Comparison of ENCODE assay signal across 11 mouse cellular contexts in the genomic region with DNA sequence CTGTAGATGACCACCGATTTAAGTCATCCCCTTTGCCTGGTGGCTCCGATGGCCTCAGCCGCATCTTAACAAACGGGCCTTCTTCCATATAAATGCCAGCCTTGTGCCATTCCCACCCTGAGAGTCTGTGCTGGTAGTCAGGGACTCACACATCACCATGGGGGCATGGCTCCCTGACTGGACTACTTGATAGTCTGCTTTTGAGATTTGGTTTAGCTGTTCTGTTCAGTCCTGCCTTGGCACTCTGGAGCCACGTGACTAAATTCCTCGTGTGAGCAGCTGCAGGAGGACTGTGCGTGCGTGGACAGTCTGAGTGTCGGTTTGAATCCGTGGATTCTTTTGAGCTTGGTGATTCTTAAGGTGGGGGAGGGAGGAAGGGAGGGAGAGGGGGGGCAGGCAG. TPM values are rescaled to one million over a fixed set of nuclear protein-coding genes. Genes with fewer than 3 reads are reported as not detected.
DNase-seq lines count a peak whose midpoint lies in the region; ATAC-seq and TF ChIP-seq lines count a peak whose summit lies in the region.
"Had no signal": no experiment of that assay in that cellular context is flagged by ENCODE, and none has a peak within 500 bp of the region (broad histone marks: within the 10 kb centered on the region; RNA-seq: fewer than 3 reads in every experiment).

No protein-coding gene starts in this region.

- H3K27ac ChIP-seq in heart, embryonic 13.5 days (replicated peaks), result peak overlapping the region; percentile 20; the same call in 1 of the 2 replicates
- no peak overlapping the region for H3K27ac ChIP-seq in lung, postnatal 0 days (ENCODE audit: low read length)
- H3K27ac ChIP-seq in forebrain, postnatal 0 days (ENCODE audit: low read depth, low read length), result no peak overlapping the region
- H3K27ac ChIP-seq in midbrain, postnatal 0 days (ENCODE audit: low read depth, low read length), result 0 out of 2 replicates have a peak overlapping the region, but pooled peaks have one; percentile 4
- H3K27ac ChIP-seq: stomach, embryonic 15.5 days had no signal

- H3K9me3 ChIP-seq in heart, embryonic 13.5 days, result no peaks in the 10 kb centered on the region
- H3K9me3 ChIP-seq in lung, postnatal 0 days (ENCODE audit: low read length), result no peaks in the 10 kb centered on the region
- H3K9me3 ChIP-seq in forebrain, postnatal 0 days (ENCODE audit: low read length), result no peaks in the 10 kb centered on the region
- H3K9me3 ChIP-seq in midbrain, postnatal 0 days (ENCODE audit: low read length), result no peaks in the 10 kb centered on the region
- H3K9me3 ChIP-seq: stomach, embryonic 15.5 days had no signal

- no peak for TF ChIP-seq EP300 in lung, postnatal 0 days (IDR thresholded peaks at IDR 0.05)

- TF ChIP-seq CTCF in lung, postnatal 0 days (IDR thresholded peaks at IDR 0.05), result no peak
- TF ChIP-seq CTCF in forebrain, postnatal 0 days (IDR thresholded peaks at IDR 0.05; ENCODE audit: low read depth), result no peak
- no peak for TF ChIP-seq CTCF in midbrain, postnatal 0 days (IDR thresholded peaks at IDR 0.05)

- H3K36me3 ChIP-seq in heart, embryonic 13.5 days, result peaks cover 48% of the 10 kb centered on the region
- no peaks in the 10 kb centered on the region for H3K36me3 ChIP-seq in lung, postnatal 0 days (ENCODE audit: insufficient read depth, low read length)
- peaks cover 2% of the 10 kb centered on the region; the same call in 1 of the 2 replicates for H3K36me3 ChIP-seq in forebrain, postnatal 0 days (ENCODE audit: insufficient read depth)
- H3K36me3 ChIP-seq in midbrain, postnatal 0 days (ENCODE audit: insufficient read depth, low read length), result 0 out of 2 replicates have a peak, but pooled peaks cover 3% of the 10 kb centered on the region
- H3K36me3 ChIP-seq: stomach, embryonic 15.5 days had no signal

- DNase-seq in heart, postnatal 4 days, result no peak
- no peak for DNase-seq in lung, postnatal 0 days (ENCODE audit: low spot score)
- DNase-seq in lung, postnatal 10 days, result no peak
- peak; percentile 44 for DNase-seq in forebrain, postnatal 0 days
- peak; percentile 68 for DNase-seq in midbrain, postnatal 0 days (ENCODE audit: low spot score)
- DNase-seq in cerebellum, postnatal 4 days (ENCODE audit: low spot score in 2 of 2), result no peak
- DNase-seq: adrenal gland, postnatal 10 days; kidney, adult 8-10 months had no signal

- peak overlapping the region; percentile 28; the same call in 1 of the 2 replicates for H3K9ac ChIP-seq in heart, embryonic 13.5 days
- no peak overlapping the region for H3K9ac ChIP-seq in lung, postnatal 0 days (replicated peaks; ENCODE audit: low read depth)
- H3K9ac ChIP-seq in forebrain, postnatal 0 days, result no peak overlapping the region
- no peak overlapping the region for H3K9ac ChIP-seq in midbrain, postnatal 0 days (replicated peaks; ENCODE audit: low read length, poor library complexity, severe bottlenecking)
- H3K9ac ChIP-seq: stomach, embryonic 15.5 days had no signal

- H3K4me2 ChIP-seq in heart, embryonic 13.5 days, result no peak overlapping the region
- no peak overlapping the region for H3K4me2 ChIP-seq in lung, postnatal 0 days (replicated peaks; ENCODE audit: low read depth, low read length)
- H3K4me2 ChIP-seq in forebrain, postnatal 0 days (ENCODE audit: low read depth), result no peak overlapping the region
- H3K4me2 ChIP-seq in midbrain, postnatal 0 days (ENCODE audit: low read depth, low read length, poor library complexity, severe bottlenecking), result no peak overlapping the region
- H3K4me2 ChIP-seq: stomach, embryonic 15.5 days had no signal

- no peak overlapping the region for H3K4me3 ChIP-seq in heart, embryonic 13.5 days
- H3K4me3 ChIP-seq in lung, postnatal 0 days (ENCODE audit: low read depth, low read length), result no peak overlapping the region
- no peak overlapping the region for H3K4me3 ChIP-seq in forebrain, postnatal 0 days (ENCODE audit: low read depth, low read length)
- no peak overlapping the region for H3K4me3 ChIP-seq in midbrain, postnatal 0 days (ENCODE audit: low read depth, low read length)
- H3K4me3 ChIP-seq: stomach, embryonic 15.5 days had no signal

- 63% methylated on average over 10 of the region's 10 CpGs for WGBS in heart, embryonic 13.5 days
- 73% methylated on average over 10 of the region's 10 CpGs for WGBS in lung, postnatal 0 days
- WGBS in forebrain, postnatal 0 days, result 57% methylated on average over 10 of the region's 10 CpGs
- 68% methylated on average over 10 of the region's 10 CpGs for WGBS in midbrain, postnatal 0 days

- H3K4me1 ChIP-seq in heart, embryonic 13.5 days, result peaks cover 62% of the 10 kb centered on the region
- H3K4me1 ChIP-seq in lung, postnatal 0 days (ENCODE audit: insufficient read depth, low read depth, low read length), result peaks cover 14% of the 10 kb centered on the region; the same call in 1 of the 2 replicates
- H3K4me1 ChIP-seq in forebrain, postnatal 0 days (ENCODE audit: insufficient read depth), result peaks cover 5% of the 10 kb centered on the region
- H3K4me1 ChIP-seq in midbrain, postnatal 0 days (ENCODE audit: insufficient read depth, low read length), result peaks cover 21% of the 10 kb centered on the region

- no peaks in the 10 kb centered on the region for H3K27me3 ChIP-seq in heart, embryonic 13.5 days (replicated peaks)
- H3K27me3 ChIP-seq in lung, postnatal 0 days (replicated peaks; ENCODE audit: insufficient read depth, low read length), result no peaks in the 10 kb centered on the region
- H3K27me3 ChIP-seq in forebrain, postnatal 0 days (ENCODE audit: insufficient read depth, low read length), result no peaks in the 10 kb centered on the region
- H3K27me3 ChIP-seq in midbrain, postnatal 0 days (ENCODE audit: insufficient read depth, low read length), result no peaks in the 10 kb centered on the region
- H3K27me3 ChIP-seq: stomach, embryonic 15.5 days had no signal

- no peak for ATAC-seq in heart, embryonic 13.5 days (ENCODE audit: extremely low read depth, insufficient number of reproducible peaks, low FRiP score, low TSS enrichment)
- 0 out of 2 replicates have a peak, but pooled peaks have one; percentile 8 for ATAC-seq in lung, postnatal 0 days
- ATAC-seq in forebrain, postnatal 0 days, result peak; percentile 72
- ATAC-seq in midbrain, postnatal 0 days (ENCODE audit: low FRiP score), result peak; percentile 68

RNA-seq across cellular contexts. Expression of gene Zfp827, which starts 53.7 kb away (rescaled TPM):
- polyA plus RNA-seq in heart, embryonic 13.5 days (2015; fragmentation: Nextera tagmentation; extraction: Ambion mirVana), result 7.4 and 7.6 TPM in 2 replicates
- 10 to 100 TPM; 27.6 to 28.2 TPM for total RNA-seq in heart, postnatal 4 days (2021)
- 3.4 and 4.2 TPM in 2 replicates for polyA plus RNA-seq in lung, postnatal 0 days (2015; fragmentation: Nextera tagmentation; extraction: Ambion mirVana)
- 22.5 and 23.3 TPM in 2 replicates for total RNA-seq in forebrain, postnatal 0 days (2014; rRNA removed)
- 4.5 and 6.1 TPM in 2 replicates for polyA plus RNA-seq in forebrain, postnatal 0 days (2015; fragmentation: Nextera tagmentation; extraction: Ambion mirVana)
- total RNA-seq in midbrain, postnatal 0 days (2014; rRNA removed), result 37.0 and 37.5 TPM in 2 replicates
- 7.4 and 8.8 TPM in 2 replicates for polyA plus RNA-seq in midbrain, postnatal 0 days (2015; fragmentation: Nextera tagmentation; extraction: Ambion mirVana)
- total RNA-seq: MEL had no signal

Comparison
In these comparisons a context has a peak if more than half of its experiments do, and no peak if none do; other contexts are left out.
1. H3K27ac ChIP-seq: peak in heart, embryonic 13.5 days (single experiment) and midbrain, postnatal 0 days (single experiment); none in lung, postnatal 0 days (single experiment) and forebrain, postnatal 0 days (single experiment).
2. DNase-seq: peak in forebrain, postnatal 0 days (single experiment) and midbrain, postnatal 0 days (single experiment); none in heart, postnatal 4 days (single experiment), lung, postnatal 0 days (single experiment), lung, postnatal 10 days (single experiment) and cerebellum, postnatal 4 days (0 of 2).